ENCODE assay signal across 7 mouse cellular contexts in genomic region chr3:87986868-87987267, GRCm38 (mm10). TPM values are rescaled to one million over a fixed set of nuclear protein-coding genes. Genes with fewer than 3 reads are reported as not detected.
A peak's percentile ranks its signal among the peaks of the same experiment; 100 is the strongest.
DNase-seq lines count a peak whose midpoint lies in the region; ATAC-seq and TF ChIP-seq lines count a peak whose summit lies in the region.

No protein-coding gene starts in this region.

- ATAC-seq in intestine, postnatal 0 days, result peak; percentile 52
- peak; percentile 72 for ATAC-seq in midbrain, embryonic 12.5 days (ENCODE audit: low FRiP score, low read depth)

- 0% methylated on average over 17 of the region's 17 CpGs for WGBS in embryonic facial prominence, embryonic 10.5 days
- 0% methylated on average over 17 of the region's 17 CpGs for WGBS in intestine, postnatal 0 days
- WGBS in midbrain, embryonic 12.5 days, result 0% methylated on average over 17 of the region's 17 CpGs
- WGBS in small intestine, adult 2 months, result under 1% methylated on average over 17 of the region's 17 CpGs

- peaks cover 74% of the 10 kb centered on the region for H3K4me1 ChIP-seq in embryonic facial prominence, embryonic 10.5 days
- peaks cover 37% of the 10 kb centered on the region for H3K4me1 ChIP-seq in intestine, postnatal 0 days (replicated peaks; ENCODE audit: control insufficient read depth, insufficient read depth, low read length)
- peaks cover 65% of the 10 kb centered on the region for H3K4me1 ChIP-seq in midbrain, embryonic 12.5 days
- H3K4me1 ChIP-seq in small intestine, adult 2 months (ENCODE audit: control insufficient read depth, insufficient read depth, insufficient read length, low read length), result peaks cover 13% of the 10 kb centered on the region

- peak; percentile 100 for TF ChIP-seq CTCF in intestine, postnatal 0 days (IDR thresholded peaks at IDR 0.05; ENCODE audit: low read depth)
- peak; percentile 99 for TF ChIP-seq CTCF in small intestine, adult 2 months (IDR thresholded peaks at IDR 0.05; ENCODE audit: extremely low read depth, insufficient read length, insufficient replicate concordance, low read depth, low read length)

- H3K9ac ChIP-seq in intestine, postnatal 0 days (ENCODE audit: low read depth, low read length), result no peak overlapping the region
- H3K9ac ChIP-seq in midbrain, embryonic 12.5 days (replicated peaks), result peak overlapping the region; percentile 53; the same call in 1 of the 2 replicates

- H3K4me2 ChIP-seq in intestine, postnatal 0 days (replicated peaks; ENCODE audit: low read depth), result peak overlapping the region; percentile 70
- H3K4me2 ChIP-seq in midbrain, embryonic 12.5 days (replicated peaks), result peak overlapping the region; percentile 63

- peak overlapping the region; percentile 56 for H3K4me3 ChIP-seq in embryonic facial prominence, embryonic 10.5 days
- H3K4me3 ChIP-seq in intestine, postnatal 0 days (ENCODE audit: low read depth, low read length), result peak overlapping the region; percentile 26
- peak overlapping the region; percentile 37 for H3K4me3 ChIP-seq in midbrain, embryonic 12.5 days
- peak overlapping the region; percentile 32 for H3K4me3 ChIP-seq in small intestine, adult 2 months (ENCODE audit: low read depth, low read length)

- no peaks in the 10 kb centered on the region for H3K36me3 ChIP-seq in embryonic facial prominence, embryonic 10.5 days (replicated peaks)
- H3K36me3 ChIP-seq in intestine, postnatal 0 days (ENCODE audit: control insufficient read depth, insufficient read depth), result no peaks in the 10 kb centered on the region
- no peaks in the 10 kb centered on the region for H3K36me3 ChIP-seq in midbrain, embryonic 12.5 days
- no peaks in the 10 kb centered on the region for H3K36me3 ChIP-seq in small intestine, adult 2 months (ENCODE audit: control insufficient read depth, insufficient read depth, low read length)

- intact Hi-C loops in left cerebral cortex, postnatal 4 days (cut with DNase I), result loop anchor here (2.0 kb wide), 1 partner anchor 16 kb away; the partner anchor contains the start of gene Nes

- TF ChIP-seq POLR2A in small intestine, adult 2 months (IDR thresholded peaks at IDR 0.05; ENCODE audit: low read depth, low read length), result no peak

- peak overlapping the region; percentile 65 for H3K27ac ChIP-seq in embryonic facial prominence, embryonic 10.5 days (replicated peaks)
- no peak overlapping the region; the same call in 1 of the 2 replicates for H3K27ac ChIP-seq in intestine, postnatal 0 days (ENCODE audit: low read depth, low read length)
- H3K27ac ChIP-seq in midbrain, embryonic 12.5 days (replicated peaks), result peak overlapping the region; percentile 44
- H3K27ac ChIP-seq in small intestine, adult 2 months (ENCODE audit: insufficient read depth, low read depth, low read length), result no peak overlapping the region

- peak; percentile 97 for DNase-seq in adrenal gland, postnatal 10 days
- DNase-seq in embryonic facial prominence, embryonic 10.5 days (ENCODE audit: low spot score), result peak; percentile 98
- peak; percentile 30 for DNase-seq in gonadal fat pad, adult 2 months (ENCODE audit: low read depth)
- DNase-seq in left cerebral cortex, postnatal 4 days, result peak; percentile 99

- peaks cover 56% of the 10 kb centered on the region for H3K27me3 ChIP-seq in embryonic facial prominence, embryonic 10.5 days (replicated peaks; ENCODE audit: low read depth, poor library complexity, severe bottlenecking)
- H3K27me3 ChIP-seq in intestine, postnatal 0 days (replicated peaks; ENCODE audit: control insufficient read depth, insufficient read depth, low read length), result peaks cover 24% of the 10 kb centered on the region
- peaks cover 40% of the 10 kb centered on the region for H3K27me3 ChIP-seq in midbrain, embryonic 12.5 days
- peaks cover 4% of the 10 kb centered on the region; the same call in 1 of the 2 replicates for H3K27me3 ChIP-seq in small intestine, adult 2 months (ENCODE audit: control insufficient read depth, insufficient read depth, low read length)

- H3K9me3 ChIP-seq in embryonic facial prominence, embryonic 10.5 days, result no peaks in the 10 kb centered on the region
- H3K9me3 ChIP-seq in intestine, postnatal 0 days (ENCODE audit: control insufficient read depth), result no peaks in the 10 kb centered on the region
- no peaks in the 10 kb centered on the region for H3K9me3 ChIP-seq in midbrain, embryonic 12.5 days

RNA-seq across cellular contexts. Expression of gene Bcan, which starts 13.2 kb away (rescaled TPM):
- total RNA-seq in adrenal gland, postnatal 10 days (2021), result 10 to 100 TPM; 18.7 to 20.0 TPM
- polyA plus RNA-seq in embryonic facial prominence, embryonic 10.5 days (2016; fragmentation: Nextera tagmentation; extraction: Ambion mirVana), result 0.32 and 0.41 TPM in 2 replicates
- polyA plus RNA-seq in gonadal fat pad, adult 2 months (2012; rRNA removed), result 0.08 TPM in 1 of 2 replicates, not detected in the other
- 0.17 and 0.24 TPM in 2 replicates for polyA plus RNA-seq in intestine, postnatal 0 days (2015; fragmentation: Nextera tagmentation; extraction: Ambion mirVana)
- total RNA-seq in left cerebral cortex, postnatal 4 days (2021), result 100 to 1,000 TPM; 183 to 192 TPM
- polyA plus RNA-seq in midbrain, embryonic 12.5 days (2016; fragmentation: Nextera tagmentation; extraction: Ambion mirVana), result 0.63 and 1.1 TPM in 2 replicates
- 0.04 and 0.24 TPM in 2 replicates for polyA plus RNA-seq in small intestine, adult 2 months (2012; rRNA removed)

RNA-seq across cellular contexts. Expression of gene Nes, which starts 16.0 kb away (rescaled TPM):
- 10 to 100 TPM; 17.7 to 23.3 TPM for total RNA-seq in adrenal gland, postnatal 10 days (2021)
- 35.3 and 46.2 TPM in 2 replicates for polyA plus RNA-seq in embryonic facial prominence, embryonic 10.5 days (2016; fragmentation: Nextera tagmentation; extraction: Ambion mirVana)
- polyA plus RNA-seq in gonadal fat pad, adult 2 months (2012; rRNA removed), result 5.0 and 6.1 TPM in 2 replicates
- polyA plus RNA-seq in intestine, postnatal 0 days (2015; fragmentation: Nextera tagmentation; extraction: Ambion mirVana), result 9.2 and 9.5 TPM in 2 replicates
- 10 to 100 TPM; 25.8 to 25.9 TPM for total RNA-seq in left cerebral cortex, postnatal 4 days (2021)
- 183 and 196 TPM in 2 replicates for polyA plus RNA-seq in midbrain, embryonic 12.5 days (2016; fragmentation: Nextera tagmentation; extraction: Ambion mirVana)
- polyA plus RNA-seq in small intestine, adult 2 months (2012; rRNA removed), result 2.6 and 5.0 TPM in 2 replicates

RNA-seq across cellular contexts. Expression of gene Crabp2, which starts 38.4 kb away (rescaled TPM):
- under 1 TPM; 0.48 to 0.76 TPM for total RNA-seq in adrenal gland, postnatal 10 days (2021)
- 686 and 800 TPM in 2 replicates for polyA plus RNA-seq in embryonic facial prominence, embryonic 10.5 days (2016; fragmentation: Nextera tagmentation; extraction: Ambion mirVana)
- 5.6 and 12.0 TPM in 2 replicates for polyA plus RNA-seq in gonadal fat pad, adult 2 months (2012; rRNA removed)
- polyA plus RNA-seq in intestine, postnatal 0 days (2015; fragmentation: Nextera tagmentation; extraction: Ambion mirVana), result 0.81 and 1.9 TPM in 2 replicates
- 1 to 10 TPM; 6.9 to 8.2 TPM for total RNA-seq in left cerebral cortex, postnatal 4 days (2021)
- 291 and 335 TPM in 2 replicates for polyA plus RNA-seq in midbrain, embryonic 12.5 days (2016; fragmentation: Nextera tagmentation; extraction: Ambion mirVana)
- polyA plus RNA-seq in small intestine, adult 2 months (2012; rRNA removed), result 0.10 TPM in 1 of 2 replicates, not detected in the other

RNA-seq across cellular contexts. Expression of gene Hapln2, which starts 40.5 kb away (rescaled TPM):
- total RNA-seq in adrenal gland, postnatal 10 days (2021), result not detected
- not detected in 2 replicates for polyA plus RNA-seq in embryonic facial prominence, embryonic 10.5 days (2016; fragmentation: Nextera tagmentation; extraction: Ambion mirVana)
- polyA plus RNA-seq in gonadal fat pad, adult 2 months (2012; rRNA removed), result not detected in 2 replicates
- not detected in 2 replicates for polyA plus RNA-seq in intestine, postnatal 0 days (2015; fragmentation: Nextera tagmentation; extraction: Ambion mirVana)
- total RNA-seq in left cerebral cortex, postnatal 4 days (2021), result under 1 TPM; 0.40 to 0.46 TPM
- polyA plus RNA-seq in midbrain, embryonic 12.5 days (2016; fragmentation: Nextera tagmentation; extraction: Ambion mirVana), result 0.13 and 0.43 TPM in 2 replicates
- polyA plus RNA-seq in small intestine, adult 2 months (2012; rRNA removed), result not detected in 2 replicates

RNA-seq across cellular contexts. Expression of gene Gpatch4, which starts 56.0 kb away (rescaled TPM):
- total RNA-seq in adrenal gland, postnatal 10 days (2021), result 10 to 100 TPM; 12.1 to 12.4 TPM
- 52.2 and 52.4 TPM in 2 replicates for polyA plus RNA-seq in embryonic facial prominence, embryonic 10.5 days (2016; fragmentation: Nextera tagmentation; extraction: Ambion mirVana)
- polyA plus RNA-seq in gonadal fat pad, adult 2 months (2012; rRNA removed), result 5.7 and 6.3 TPM in 2 replicates
- polyA plus RNA-seq in intestine, postnatal 0 days (2015; fragmentation: Nextera tagmentation; extraction: Ambion mirVana), result 13.6 and 16.8 TPM in 2 replicates
- 10 to 100 TPM; 26.5 to 30.6 TPM for total RNA-seq in left cerebral cortex, postnatal 4 days (2021)
- 26.5 and 27.1 TPM in 2 replicates for polyA plus RNA-seq in midbrain, embryonic 12.5 days (2016; fragmentation: Nextera tagmentation; extraction: Ambion mirVana)
- 3.7 and 4.4 TPM in 2 replicates for polyA plus RNA-seq in small intestine, adult 2 months (2012; rRNA removed)

Comparison
In these comparisons a context has a peak if more than half of its experiments do, and no peak if none do; other contexts are left out.
1. DNase-seq: peak in every context shown above with its lines; median percentile 99 in left cerebral cortex, postnatal 4 days; 98 in embryonic facial prominence, embryonic 10.5 days; 97 in adrenal gland, postnatal 10 days; 30 in gonadal fat pad, adult 2 months.
2. H3K27ac ChIP-seq: peak in embryonic facial prominence, embryonic 10.5 days (single experiment) and midbrain, embryonic 12.5 days (single experiment); none in intestine, postnatal 0 days (single experiment) and small intestine, adult 2 months (single experiment).
3. RNA of gene Crabp2, which starts 38.4 kb away (polyA plus RNA-seq): 686 to 800 TPM in embryonic facial prominence, embryonic 10.5 days and 291 to 335 TPM in midbrain, embryonic 12.5 days; 5.6 to 12.0 TPM in gonadal fat pad, adult 2 months, 0.81 to 1.9 TPM in intestine, postnatal 0 days and 0.10 TPM in small intestine, adult 2 months; every median in the first group is over 10 times any median in the second.
4. Peak in every context shown above with its lines, with median percentiles within 50 percentile points of each other: H3K4me3 ChIP-seq.